Mouse (Mus musculus) kidney, postnatal 0 days (tissue): ENCODE results near the gene Rdh9. TPM values are rescaled to one million over a fixed set of nuclear protein-coding genes. Genes with fewer than 3 reads are reported as not detected.

Source experiments
- ATAC-seq: fragments of 200-750 bp; cut with Nextera tagmentation; replicated peaks from 2 replicates; pipeline ENCODE4 v1.8.0; 2017; ENCODE audit warnings: low read depth, moderate number of reproducible peaks, moderate TSS enrichment, moderate library complexity; ENCODE audit not compliant: low FRiP score
- DNase-seq: peaks from one replicate; pipeline ENCODE4 v3.0.0-alpha.2; 2016; ENCODE audit warnings: low spot score
- H3K27ac ChIP-seq: fragments of 300-500 bp; sonication (generic); 2 replicates; pipeline ENCODE4 v1.5.1; 2014; ENCODE audit warnings: mild to moderate bottlenecking
- H3K27me3 ChIP-seq: fragments of 300-500 bp; sonication (generic); 2 replicates; pipeline ENCODE4 v1.6.1; 2014; ENCODE audit warnings: low read length, mixed read lengths; ENCODE audit not compliant: insufficient read depth
- H3K36me3 ChIP-seq: fragments of 300-500 bp; sonication (generic); 2 replicates; pipeline ENCODE4 v1.6.1; 2014; ENCODE audit warnings: low read length, mixed read lengths; ENCODE audit not compliant: insufficient read depth
- H3K4me1 ChIP-seq: fragments of 300-500 bp; sonication (generic); replicated peaks from 2 replicates; pipeline ENCODE4 v1.6.1; 2014; ENCODE audit warnings: antibody characterized with exemption, low read length, mixed read lengths; ENCODE audit not compliant: insufficient read depth
- H3K4me2 ChIP-seq: fragments of 300-500 bp; sonication (generic); 2 replicates; pipeline ENCODE4 v1.6.1; 2014; ENCODE audit warnings: mild to moderate bottlenecking, low read length, moderate library complexity, mixed read lengths
- H3K4me3 ChIP-seq: fragments of 300-500 bp; sonication (generic); replicated peaks from 2 replicates; pipeline ENCODE4 v1.5.1; 2014; ENCODE audit warnings: low read depth, low read length
- H3K9ac ChIP-seq: fragments of 300-500 bp; sonication (generic); 2 replicates; pipeline ENCODE4 v1.6.1; 2014; ENCODE audit warnings: low read depth, low read length
- H3K9me3 ChIP-seq: fragments of 300-500 bp; sonication (generic); replicated peaks from 2 replicates; pipeline ENCODE4 v1.6.1; 2016; ENCODE audit warnings: low read length, inconsistent platforms, mixed read lengths
- CTCF ChIP-seq: IDR thresholded peaks from 2 replicates; pipeline ENCODE4 v1.5.1; 2016; ENCODE audit warnings: antibody characterized with exemption, low read depth, mild to moderate bottlenecking, moderate library complexity
- WGBS: fragments of 180-500 bp; shearing (Covaris S2); extraction: QIAGEN DNeasy Blood & Tissue Kit; methylation state at CpG from one replicate; pipeline ENCODE4 v1.1.7; 2014; 5-methylcytosine and 5-hydroxymethylcytosine counted together
- polyA plus RNA-seq: library from polyadenylated mRNA; unstranded; fragments of >200 nt; fragmentation: Nextera tagmentation; extraction: Ambion mirVana; gene quantifications from 2 replicates; pipeline ENCODE4 v1.2.1, GENCODE M21; 2015

The Rdh9 gene
- polyA plus RNA-seq, 1 experiment from 2014 or later, result not detected

- DNase-seq (no peak), ATAC-seq (no peak)
- Histone ChIP-seq H3K4me2 (no peak overlapping the region), H3K27me3 (no peaks in the 10 kb centered on the region), H3K4me3 (no peak overlapping the region), H3K36me3 (no peaks in the 10 kb centered on the region), H3K9me3 (no peaks in the 10 kb centered on the region), H3K27ac (no peak overlapping the region), H3K4me1 (peaks cover 2% of the 10 kb centered on the region; the same call in 1 of the 2 replicates), H3K9ac (no peak overlapping the region)
- no peak for TF ChIP-seq CTCF
- WGBS, result 66% methylated on average over 2 of the region's 2 CpGs
These were observed 39.9 kb upstream of the Rdh9 start for GRCm38 (mm10) chr10:127736266-127736665.

DNA sequence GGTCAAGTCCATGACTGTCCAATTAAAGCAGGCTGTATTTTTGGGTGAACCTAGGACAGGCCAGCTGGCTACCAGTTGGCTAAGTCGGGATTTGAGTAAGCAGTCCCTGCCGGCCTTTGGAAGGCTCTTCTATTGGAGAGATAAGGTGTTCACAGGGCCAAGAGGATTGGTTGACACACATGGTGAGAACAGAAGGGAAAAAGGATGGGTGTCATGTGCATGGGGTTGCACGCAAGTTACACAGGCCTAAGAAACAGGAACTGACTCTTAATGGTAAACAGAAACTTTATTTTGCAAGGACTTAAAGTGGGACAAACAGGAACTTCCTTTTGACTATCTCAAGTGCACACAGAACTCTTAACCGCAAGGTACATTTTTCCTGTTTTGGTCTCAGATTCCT is 39.3 kb upstream of the Rdh9 start:
- DNase-seq, result no peak
- Histone ChIP-seq H3K4me1 (no peaks in the 10 kb centered on the region), H3K27me3 (no peaks in the 10 kb centered on the region), H3K4me2 (no peak overlapping the region), H3K27ac (no peak overlapping the region), H3K4me3 (no peak overlapping the region), H3K9ac (no peak overlapping the region), H3K36me3 (peaks cover 6% of the 10 kb centered on the region), H3K9me3 (no peaks in the 10 kb centered on the region)
- no peak for TF ChIP-seq CTCF
- WGBS, result 74% methylated on average over 4 of the region's 4 CpGs
- ATAC-seq, result no peak

DNA sequence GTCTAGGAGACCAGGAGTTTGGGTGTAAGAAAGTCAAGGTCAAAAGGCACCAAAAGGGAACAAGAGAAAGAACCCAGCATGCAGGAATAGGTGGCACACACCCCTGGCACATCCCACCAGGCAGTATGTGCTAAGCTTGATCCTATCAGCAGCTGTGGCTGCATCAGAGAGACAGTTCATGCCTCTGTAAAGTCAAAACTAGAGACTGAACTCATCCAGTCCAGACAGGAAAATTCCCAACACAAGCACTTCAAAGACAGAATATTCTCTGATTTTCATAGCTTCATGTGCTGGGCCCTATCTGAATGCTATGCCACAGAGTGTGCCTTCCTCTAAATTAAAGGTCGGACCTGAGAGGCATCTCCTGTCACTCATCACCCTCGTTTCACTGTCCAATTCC is 38.6 kb upstream of the Rdh9 start:
- Histone ChIP-seq H3K36me3 (peaks cover 13% of the 10 kb centered on the region), H3K27ac (no peak overlapping the region), H3K4me2 (no peak overlapping the region), H3K4me3 (no peak overlapping the region), H3K27me3 (no peaks in the 10 kb centered on the region), H3K9me3 (no peaks in the 10 kb centered on the region), H3K9ac (no peak overlapping the region), H3K4me1 (no peaks in the 10 kb centered on the region)
- 30% methylated on average over 2 of the region's 2 CpGs for WGBS
- no peak for TF ChIP-seq CTCF
- no peak for ATAC-seq
- DNase-seq, result no peak

DNA sequence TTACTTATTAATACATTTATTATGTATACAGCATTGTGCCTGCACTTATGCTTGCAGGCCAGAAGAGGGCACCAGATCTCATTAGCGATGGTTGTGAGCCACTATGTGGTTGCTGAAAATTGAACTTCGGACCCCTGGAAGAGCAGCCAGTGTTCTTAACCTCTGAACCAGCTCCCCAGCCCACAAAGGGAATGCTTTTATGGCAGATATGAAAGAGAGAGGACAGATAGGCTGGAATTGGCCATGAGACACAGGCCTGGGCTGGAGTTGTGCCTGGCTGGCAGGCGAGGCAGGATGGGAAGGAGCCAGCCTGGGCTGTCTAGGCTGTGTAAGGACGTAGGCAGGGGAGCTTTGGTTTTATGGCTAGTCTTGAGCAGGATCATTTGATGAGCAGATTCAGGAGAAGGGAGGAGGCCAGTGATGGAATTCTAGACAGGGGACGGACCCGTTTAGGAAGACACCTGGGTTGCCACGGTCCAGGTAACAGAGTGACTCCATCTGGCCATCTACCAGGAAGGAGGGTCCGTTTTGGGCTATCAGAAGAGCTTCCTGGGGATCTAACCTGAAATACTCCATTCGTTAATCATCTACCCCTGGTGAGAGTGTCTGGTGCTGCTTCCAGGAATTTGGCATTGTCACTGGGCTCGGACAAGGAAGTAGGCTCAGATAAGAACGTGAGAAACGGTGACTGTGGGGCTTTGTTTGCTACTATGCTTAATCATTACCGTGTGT is 37.9 kb upstream of the Rdh9 start:
- no peak; the same call in 1 of the 2 replicates for ATAC-seq
- peak; percentile 63 for DNase-seq
- Histone ChIP-seq H3K4me2 (peak overlapping the region; percentile 69), H3K27me3 (no peaks in the 10 kb centered on the region), H3K4me3 (0 out of 2 replicates have a peak overlapping the region, but pooled peaks have one; percentile 97), H3K9me3 (no peaks in the 10 kb centered on the region), H3K27ac (peak overlapping the region; percentile 92), H3K9ac (0 out of 2 replicates have a peak overlapping the region, but pooled peaks have one; percentile 8), H3K4me1 (no peaks in the 10 kb centered on the region), H3K36me3 (peaks cover 20% of the 10 kb centered on the region)
- peak; percentile 82 for TF ChIP-seq CTCF
- 36% methylated on average over 13 of the region's 13 CpGs for WGBS

GRCm38 (mm10) chr10:127739083-127739660 is 37.0 kb upstream of the Rdh9 start, which contains the start of gene Zbtb39:
Gene Zbtb39, plus strand, starts transcription at chr10:127739538.
- H3K9me3 ChIP-seq, result no peaks in the 10 kb centered on the region
- H3K36me3 ChIP-seq, result peaks cover 29% of the 10 kb centered on the region
- peak; percentile 87 for DNase-seq
- H3K4me3 ChIP-seq, result peak within 1 kb of the TSS; percentile 97
- peak within 1 kb of the TSS; percentile 69 for H3K4me2 ChIP-seq
- ATAC-seq, result peak; percentile 83
- H3K27me3 ChIP-seq, result no peaks in the 10 kb centered on the region
- H3K9ac ChIP-seq, result peak within 1 kb of the TSS; percentile 98
- H3K27ac ChIP-seq, result peak within 1 kb of the TSS; percentile 92
- TF ChIP-seq CTCF, result peak; percentile 59
- no peaks in the 10 kb centered on the region for H3K4me1 ChIP-seq
- under 1% methylated on average over 46 of the region's 61 CpGs for WGBS

- WGBS, result under 1% methylated on average over 48 of the region's 55 CpGs
- TF ChIP-seq CTCF, result no peak
- ATAC-seq, result no peak; the same call in 1 of the 2 replicates
- peak overlapping the region; percentile 69 for H3K4me2 ChIP-seq
- peak overlapping the region; percentile 92 for H3K27ac ChIP-seq
- no peaks in the 10 kb centered on the region for H3K4me1 ChIP-seq
- peak overlapping the region; percentile 97 for H3K4me3 ChIP-seq
- H3K36me3 ChIP-seq, result peaks cover 34% of the 10 kb centered on the region
- no peaks in the 10 kb centered on the region for H3K27me3 ChIP-seq
- DNase-seq, result no peak
- H3K9me3 ChIP-seq, result no peaks in the 10 kb centered on the region
- peak overlapping the region; percentile 98 for H3K9ac ChIP-seq
These were observed 36.5 kb upstream of the Rdh9 start for GRCm38 (mm10) chr10:127739661-127740161.
